Mouse (Mus musculus) heart, embryonic 13.5 days (tissue): Measurements from ENCODE around the gene Utrn. TPM values are rescaled to one million over a fixed set of nuclear protein-coding genes. Genes with fewer than 3 reads are reported as not detected.

Source experiments
- ATAC-seq: fragments of 200-750 bp; cut with Nextera tagmentation; 2 replicates; pipeline ENCODE4 v1.8.0; 2017; ENCODE audit warnings: moderate TSS enrichment; ENCODE audit not compliant: insufficient number of reproducible peaks, low FRiP score, low TSS enrichment; ENCODE audit errors: extremely low read depth
- H3K27ac ChIP-seq: fragments of 300-500 bp; sonication (generic); replicated peaks from 2 replicates; pipeline ENCODE4 v1.5.1; 2015; ENCODE audit warnings: moderate library complexity, mild to moderate bottlenecking, inconsistent platforms
- H3K27me3 ChIP-seq: fragments of 300-500 bp; sonication (generic); replicated peaks from 2 replicates; pipeline ENCODE4 v1.6.1; 2015; ENCODE audit warnings: mild to moderate bottlenecking, inconsistent platforms
- H3K36me3 ChIP-seq: fragments of 300-500 bp; sonication (generic); 2 replicates; pipeline ENCODE4 v1.6.1; 2015; ENCODE audit warnings: mild to moderate bottlenecking, inconsistent platforms
- H3K4me1 ChIP-seq: fragments of 300-500 bp; sonication (generic); 2 replicates; pipeline ENCODE4 v1.6.1; 2015; ENCODE audit warnings: inconsistent platforms
- H3K4me2 ChIP-seq: fragments of 300-500 bp; sonication (generic); 2 replicates; pipeline ENCODE4 v1.6.1; 2015; ENCODE audit warnings: inconsistent platforms, mild to moderate bottlenecking, moderate library complexity
- H3K4me3 ChIP-seq: fragments of 300-500 bp; sonication (generic); 2 replicates; pipeline ENCODE4 v1.5.1; 2015; ENCODE audit warnings: moderate library complexity, mild to moderate bottlenecking, inconsistent platforms
- H3K9ac ChIP-seq: fragments of 300-500 bp; sonication (generic); 2 replicates; pipeline ENCODE4 v1.6.1; 2015; ENCODE audit warnings: inconsistent platforms, mild to moderate bottlenecking, moderate library complexity
- H3K9me3 ChIP-seq: fragments of 300-500 bp; sonication (generic); 2 replicates; pipeline ENCODE4 v1.6.1; 2016; ENCODE audit warnings: inconsistent platforms
- WGBS: fragments of 180-500 bp; shearing (Covaris S2); methylation state at CpG from one replicate; pipeline ENCODE4 v1.1.7; 2015; ENCODE audit warnings: mixed read lengths; 5-methylcytosine and 5-hydroxymethylcytosine counted together
- polyA plus RNA-seq: library from polyadenylated mRNA; unstranded; fragments of >200 nt; fragmentation: Nextera tagmentation; extraction: Ambion mirVana; gene quantifications from 2 replicates; pipeline ENCODE4 v1.2.1, GENCODE M21; 2015

Utrn gene
- polyA plus RNA-seq, 1 experiment from 2014 or later: 55.8 TPM

GRCm38 (mm10) chr10:12684018-12684417, 185.1 kb downstream of the Utrn start:
- Histone ChIP-seq H3K36me3 (peaks cover 81% of the 10 kb centered on the region), H3K9me3 (no peaks in the 10 kb centered on the region), H3K4me2 (no peak overlapping the region), H3K4me3 (no peak overlapping the region), H3K4me1 (no peaks in the 10 kb centered on the region), H3K27ac (no peak overlapping the region), H3K27me3 (no peaks in the 10 kb centered on the region), H3K9ac (no peak overlapping the region)
- 82% methylated on average over 3 of the region's 3 CpGs for WGBS
- no peak for ATAC-seq

GRCm38 (mm10) chr10:12673309-12673708, 195.9 kb downstream of the Utrn start:
- no peak overlapping the region for H3K27ac ChIP-seq
- peaks cover 60% of the 10 kb centered on the region for H3K36me3 ChIP-seq
- WGBS: 81% methylated on average over 5 of the region's 5 CpGs

GRCm38 (mm10) chr10:12671608-12672007, 197.6 kb downstream of the Utrn start:
- no peak overlapping the region for H3K4me2 ChIP-seq
- no peak overlapping the region for H3K4me3 ChIP-seq
- no peaks in the 10 kb centered on the region for H3K4me1 ChIP-seq
- no peak overlapping the region for H3K9ac ChIP-seq
- no peaks in the 10 kb centered on the region for H3K27me3 ChIP-seq
- peaks cover 62% of the 10 kb centered on the region for H3K36me3 ChIP-seq
- ATAC-seq: no peak
- no peak overlapping the region for H3K27ac ChIP-seq
- WGBS: 92% methylated on average over 9 of the region's 9 CpGs
- H3K9me3 ChIP-seq: no peaks in the 10 kb centered on the region

More at GRCm38 (mm10) chr10:12673309-12673708, 195.9 kb downstream of the Utrn start:
- H3K27me3 ChIP-seq: no peaks in the 10 kb centered on the region
- no peaks in the 10 kb centered on the region for H3K9me3 ChIP-seq
- H3K4me2 ChIP-seq: no peak overlapping the region
- H3K4me3 ChIP-seq: no peak overlapping the region
- no peak for ATAC-seq
- no peaks in the 10 kb centered on the region for H3K4me1 ChIP-seq
- no peak overlapping the region for H3K9ac ChIP-seq

GRCm38 (mm10) chr10:12662035-12662434, 207.1 kb downstream of the Utrn start:
- no peaks in the 10 kb centered on the region for H3K27me3 ChIP-seq
- no peak overlapping the region for H3K4me3 ChIP-seq
- no peaks in the 10 kb centered on the region for H3K4me1 ChIP-seq
- no peak overlapping the region for H3K9ac ChIP-seq
- H3K9me3 ChIP-seq: peaks cover 4% of the 10 kb centered on the region
- H3K4me2 ChIP-seq: no peak overlapping the region
- WGBS: 81% methylated on average over 4 of the region's 4 CpGs
- ATAC-seq: no peak
- no peak overlapping the region for H3K27ac ChIP-seq
- peaks cover 78% of the 10 kb centered on the region for H3K36me3 ChIP-seq

GRCm38 (mm10) chr10:12658023-12658744, 211.0 kb downstream of the Utrn start:
- Histone ChIP-seq H3K9ac (no peak overlapping the region), H3K9me3 (peaks cover 4% of the 10 kb centered on the region), H3K4me1 (no peaks in the 10 kb centered on the region), H3K36me3 (peaks cover 60% of the 10 kb centered on the region), H3K27ac (no peak overlapping the region), H3K4me2 (no peak overlapping the region), H3K4me3 (no peak overlapping the region), H3K27me3 (no peaks in the 10 kb centered on the region)
- no peak for ATAC-seq
- WGBS: 68% methylated on average over 8 of the region's 8 CpGs

GRCm38 (mm10) chr10:12652988-12653387, 216.2 kb downstream of the Utrn start:
- Histone ChIP-seq H3K27ac (no peak overlapping the region), H3K36me3 (peaks cover 74% of the 10 kb centered on the region)
- ATAC-seq: no peak

GRCm38 (mm10) chr10:12646119-12646518, 223.0 kb downstream of the Utrn start:
- Histone ChIP-seq H3K9ac (no peak overlapping the region), H3K4me1 (no peaks in the 10 kb centered on the region), H3K4me3 (no peak overlapping the region), H3K4me2 (no peak overlapping the region), H3K9me3 (no peaks in the 10 kb centered on the region), H3K27me3 (no peaks in the 10 kb centered on the region), H3K27ac (no peak overlapping the region), H3K36me3 (peaks cover 50% of the 10 kb centered on the region)
- no peak for ATAC-seq
- WGBS: 66% methylated on average over 5 of the region's 5 CpGs

More at GRCm38 (mm10) chr10:12652988-12653387, 216.2 kb downstream of the Utrn start:
- H3K9ac ChIP-seq: no peak overlapping the region
- no peak overlapping the region for H3K4me2 ChIP-seq
- no peaks in the 10 kb centered on the region for H3K9me3 ChIP-seq
- H3K27me3 ChIP-seq: no peaks in the 10 kb centered on the region
- WGBS: 82% methylated on average over 3 of the region's 3 CpGs
- no peaks in the 10 kb centered on the region for H3K4me1 ChIP-seq
- no peak overlapping the region for H3K4me3 ChIP-seq

- 72% methylated on average over 8 of the region's 8 CpGs for WGBS
- no peak overlapping the region for H3K9ac ChIP-seq
- H3K9me3 ChIP-seq: no peaks in the 10 kb centered on the region
- no peak overlapping the region for H3K4me3 ChIP-seq
- no peak overlapping the region for H3K4me2 ChIP-seq
- H3K27me3 ChIP-seq: no peaks in the 10 kb centered on the region
- peaks cover 43% of the 10 kb centered on the region for H3K36me3 ChIP-seq
- no peak overlapping the region for H3K27ac ChIP-seq
- no peaks in the 10 kb centered on the region for H3K4me1 ChIP-seq
- ATAC-seq: no peak
Observed at GRCm38 (mm10) chr10:12643336-12643735, 225.8 kb downstream of the Utrn start.

- no peak overlapping the region for H3K4me2 ChIP-seq
- WGBS: 71% methylated on average over 4 of the region's 4 CpGs
- ATAC-seq: no peak
- H3K4me1 ChIP-seq: peaks cover 3% of the 10 kb centered on the region
- no peak overlapping the region for H3K27ac ChIP-seq
- no peak overlapping the region for H3K4me3 ChIP-seq
- peaks cover 62% of the 10 kb centered on the region for H3K36me3 ChIP-seq
- H3K27me3 ChIP-seq: no peaks in the 10 kb centered on the region
- no peaks in the 10 kb centered on the region for H3K9me3 ChIP-seq
- H3K9ac ChIP-seq: no peak overlapping the region
Observed at GRCm38 (mm10) chr10:12639638-12640037, 229.5 kb downstream of the Utrn start.

- ATAC-seq: no peak
- Histone ChIP-seq H3K4me1 (peaks cover 3% of the 10 kb centered on the region), H3K27me3 (no peaks in the 10 kb centered on the region), H3K9me3 (no peaks in the 10 kb centered on the region), H3K36me3 (peaks cover 45% of the 10 kb centered on the region), H3K4me2 (no peak overlapping the region), H3K27ac (no peak overlapping the region), H3K9ac (no peak overlapping the region), H3K4me3 (no peak overlapping the region)
- WGBS: 86% methylated on average over 4 of the region's 4 CpGs
Observed at GRCm38 (mm10) chr10:12633965-12634364, 235.2 kb downstream of the Utrn start.

- Histone ChIP-seq H3K4me2 (no peak overlapping the region), H3K4me1 (no peaks in the 10 kb centered on the region), H3K4me3 (no peak overlapping the region), H3K27me3 (no peaks in the 10 kb centered on the region), H3K9me3 (no peaks in the 10 kb centered on the region), H3K36me3 (peaks cover 39% of the 10 kb centered on the region), H3K27ac (no peak overlapping the region), H3K9ac (no peak overlapping the region)
- ATAC-seq: no peak
- 71% methylated on average over 5 of the region's 5 CpGs for WGBS
Observed at GRCm38 (mm10) chr10:12630933-12631332, 238.2 kb downstream of the Utrn start.

- Histone ChIP-seq H3K9ac (no peak overlapping the region), H3K27ac (no peak overlapping the region), H3K4me3 (no peak overlapping the region), H3K27me3 (no peaks in the 10 kb centered on the region), H3K4me1 (peaks cover 13% of the 10 kb centered on the region), H3K36me3 (peaks cover 5% of the 10 kb centered on the region; the same call in 1 of the 2 replicates), H3K4me2 (no peak overlapping the region), H3K9me3 (no peaks in the 10 kb centered on the region)
- WGBS: 63% methylated on average over 3 of the region's 3 CpGs
- ATAC-seq: no peak
Observed at GRCm38 (mm10) chr10:12618397-12618796, 250.8 kb downstream of the Utrn start.
